Mouse (Mus musculus) thymus, postnatal 36 days (tissue): ENCODE results near the gene Ell2.

Experiments
- DNase-seq, 2 experiments: peaks; one replicate each; pipeline ENCODE4 v3.0.0; 2022; ENCODE audit warnings: mixed read lengths in 2 of 2

Gene Ell2

DNA sequence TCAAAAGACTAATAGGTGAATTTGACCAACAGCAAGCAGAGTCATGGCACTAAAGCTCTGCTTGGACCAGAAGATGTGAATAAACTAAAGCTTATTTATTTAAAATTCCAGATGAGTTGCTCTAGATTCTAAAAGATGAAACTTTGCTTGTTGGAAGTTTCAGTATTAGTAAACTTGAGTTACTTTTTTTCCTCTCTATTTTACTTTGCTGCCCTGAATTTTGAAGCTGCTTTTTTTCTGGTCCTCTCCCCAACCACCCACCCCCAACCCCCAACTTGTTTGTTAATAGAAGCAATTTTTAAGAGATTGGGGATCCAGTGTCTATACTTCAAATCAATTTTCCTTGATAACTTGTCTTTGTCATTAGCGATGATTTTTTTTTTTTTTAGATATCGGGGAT, 64.2 kb downstream of the Ell2 start:
- no peak for DNase-seq

DNA sequence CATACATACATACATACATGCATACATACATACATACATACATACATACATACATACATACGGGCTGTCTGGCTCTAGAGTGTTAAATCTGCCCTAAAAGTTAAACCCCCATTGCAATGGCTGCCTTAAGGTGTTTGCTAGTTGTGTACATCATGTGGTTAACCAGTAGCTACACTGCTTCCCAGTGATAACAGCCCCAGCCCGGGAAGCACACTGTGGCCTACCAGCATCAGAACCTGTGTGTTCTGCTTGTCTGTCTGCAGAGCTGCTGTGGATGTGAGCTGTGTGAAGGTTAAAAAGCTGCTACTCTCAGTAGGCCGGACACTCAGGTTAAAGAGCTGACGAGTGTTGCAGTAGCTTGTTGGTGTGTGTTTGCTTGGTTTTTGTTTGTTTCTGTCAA, 64.8 kb downstream of the Ell2 start:
- DNase-seq: no peak

DNA sequence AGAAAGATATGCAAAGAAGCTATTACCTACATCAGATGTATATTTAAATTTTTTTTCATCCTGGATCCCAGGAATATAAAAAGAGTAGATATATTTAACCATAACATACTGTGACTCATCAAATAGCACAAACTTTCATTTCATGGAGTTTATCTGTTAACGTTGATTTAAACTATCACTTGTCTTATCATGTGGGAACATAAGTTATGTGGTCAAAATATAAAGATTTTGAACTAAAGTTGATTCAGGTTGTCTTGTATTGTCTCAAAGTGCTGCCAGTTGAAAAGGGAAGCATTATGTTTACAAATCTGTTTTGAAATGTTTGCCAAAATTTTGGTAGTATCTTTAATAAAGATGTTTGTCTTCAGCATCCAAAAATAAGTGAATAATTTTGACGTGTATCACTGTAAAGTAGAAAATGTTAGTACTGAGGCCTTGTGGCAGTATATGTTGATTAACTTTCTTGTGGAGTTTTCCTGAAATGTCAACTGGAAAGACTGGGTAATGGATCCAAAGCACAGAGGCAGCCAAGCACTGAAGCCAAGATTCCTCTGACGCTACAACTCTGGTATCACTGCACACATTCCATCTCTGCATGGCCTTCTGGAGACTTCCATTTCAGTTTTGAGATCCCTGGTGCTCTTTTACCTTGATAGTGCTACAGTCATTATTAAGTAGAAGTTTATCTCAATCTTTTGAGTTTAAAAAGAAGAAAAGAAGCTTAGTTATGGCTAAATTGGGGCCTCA, 65.6 kb downstream of the Ell2 start:
- DNase-seq: no peak

DNA sequence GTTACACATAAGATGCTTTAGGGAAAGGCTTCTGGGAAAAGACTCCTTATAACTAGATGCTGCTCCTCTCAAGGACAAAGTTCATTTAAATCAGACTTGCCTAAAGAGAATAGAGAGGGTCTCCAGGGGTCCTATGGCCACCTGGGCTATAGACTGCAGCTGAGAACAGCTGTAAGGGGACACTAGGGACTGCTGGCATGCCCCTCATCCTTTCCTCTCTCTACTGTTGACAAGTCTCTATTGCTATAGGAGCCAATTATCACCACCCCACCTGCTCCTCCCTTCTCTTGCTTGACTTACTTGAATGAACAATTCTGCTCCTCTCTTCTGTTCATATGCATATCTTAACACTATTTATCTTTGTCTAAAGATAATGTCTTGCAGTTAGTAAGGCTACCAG, 69.4 kb downstream of the Ell2 start:
- DNase-seq: no peak

DNA sequence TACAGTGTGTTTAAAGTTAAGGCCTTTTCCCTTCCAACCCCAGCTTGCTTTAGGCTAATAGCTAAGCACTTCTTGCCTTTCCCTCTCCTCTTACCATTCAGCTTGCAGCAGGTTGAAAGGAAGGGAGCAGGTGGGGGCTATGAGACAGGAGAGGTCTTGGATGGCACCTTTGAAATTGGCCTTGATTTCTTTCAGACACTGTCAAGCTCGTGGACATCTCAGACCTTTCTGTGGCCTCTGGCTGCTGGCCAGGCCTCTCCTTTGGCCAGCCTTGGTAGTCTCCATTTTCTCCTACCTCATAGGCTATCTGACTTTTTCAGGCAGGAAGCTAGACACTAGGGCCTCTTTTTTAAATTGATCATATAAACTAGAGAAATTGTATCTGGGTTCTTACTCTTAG, 70.1 kb downstream of the Ell2 start:
- DNase-seq: no peak

DNA sequence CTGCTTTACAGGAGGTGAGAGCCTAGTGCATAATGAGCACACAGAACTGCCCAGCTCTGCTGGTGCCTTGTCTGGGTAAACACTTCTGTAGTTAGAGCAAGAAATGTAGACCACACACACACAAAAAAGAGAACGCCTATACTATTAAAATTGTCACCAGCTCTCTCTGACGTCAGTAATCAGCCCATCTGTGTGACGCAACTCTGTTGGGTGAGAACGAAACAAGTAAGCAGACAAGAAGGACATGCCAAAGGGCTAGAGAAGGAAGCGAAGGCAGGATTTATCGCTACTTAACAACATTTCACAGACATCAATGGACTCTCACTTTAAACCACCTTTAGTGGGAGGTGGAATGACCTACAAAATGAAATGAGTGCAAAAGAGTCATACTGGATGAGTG, 71.6 kb downstream of the Ell2 start:
- DNase-seq: no peak

DNA sequence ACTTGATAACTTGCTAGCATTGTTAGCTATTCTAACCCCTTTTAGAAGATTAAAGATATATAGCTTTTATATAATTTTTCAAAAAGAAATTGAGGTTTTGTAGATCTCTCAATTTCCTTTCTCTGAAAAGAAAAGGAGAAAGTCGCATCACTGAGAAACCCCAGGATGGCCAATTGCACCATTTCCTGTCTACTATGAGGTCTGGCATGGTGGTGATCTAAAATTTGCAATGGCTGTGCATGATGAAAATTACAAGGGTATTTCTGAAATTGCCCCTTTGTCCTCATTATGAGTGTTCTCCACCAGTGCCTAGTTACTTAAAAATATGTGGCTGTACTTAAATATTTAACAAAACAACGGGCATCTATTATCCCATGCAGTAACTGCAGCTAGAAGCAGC, 72.6 kb downstream of the Ell2 start:
- DNase-seq: no peak

DNA sequence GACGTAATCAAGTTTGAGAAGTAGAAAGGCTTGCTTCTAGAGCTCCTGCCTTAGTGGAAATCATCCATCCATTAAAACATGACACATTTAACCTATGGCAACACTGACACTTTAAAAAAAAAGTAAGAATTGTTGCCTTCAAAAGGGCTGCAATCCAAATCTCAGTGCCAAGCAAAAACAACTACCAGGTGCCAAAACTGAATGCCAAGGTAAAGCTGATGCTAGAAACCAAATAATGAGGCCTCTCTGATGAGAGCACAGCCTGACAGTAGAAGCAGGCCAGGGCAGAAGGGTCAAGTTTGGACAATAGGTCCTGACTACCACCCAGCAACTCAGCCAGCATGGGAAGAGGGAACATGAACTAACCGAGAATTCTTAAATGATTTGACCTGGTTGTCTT, 73.5 kb downstream of the Ell2 start:
- no peak for DNase-seq

DNA sequence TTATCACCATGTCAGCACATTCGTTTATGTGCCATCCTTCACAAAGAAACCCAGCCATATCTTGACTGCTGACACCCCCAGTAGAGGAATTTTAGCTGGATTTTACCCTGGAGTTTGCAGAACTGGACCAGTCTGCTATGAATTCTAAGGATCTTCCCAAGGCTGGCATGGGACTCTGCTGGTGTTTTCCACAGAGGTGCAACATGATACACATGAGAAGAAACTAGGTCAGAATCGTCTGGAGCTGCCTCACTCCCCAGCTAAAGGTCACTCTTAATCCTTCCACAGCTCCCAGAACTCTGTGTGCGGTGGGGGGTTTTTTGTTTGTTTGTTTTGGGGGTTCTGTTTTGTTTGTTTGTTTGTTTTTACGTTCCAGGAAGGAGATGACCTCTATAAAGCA, 79.2 kb downstream of the Ell2 start:
- no peak for DNase-seq

DNA sequence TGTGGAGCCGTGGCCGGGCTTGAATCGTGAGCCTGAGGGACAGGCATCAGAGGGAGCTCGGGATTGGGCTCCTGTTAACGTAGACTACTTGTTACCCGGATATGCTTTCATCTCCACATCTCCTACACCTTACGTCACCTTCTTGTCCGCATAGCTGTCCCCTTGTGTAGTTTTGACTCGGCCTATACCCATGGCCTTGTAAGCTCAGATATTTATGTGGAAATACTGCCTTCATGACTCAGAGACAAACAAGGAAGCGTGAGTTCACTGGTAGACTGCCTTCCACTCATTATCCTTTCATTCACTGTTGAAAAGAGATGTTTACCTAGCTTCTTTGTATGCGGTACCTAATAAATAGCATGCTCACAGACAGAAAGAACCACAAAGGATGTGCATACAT, 79.7 kb downstream of the Ell2 start:
- no peak for DNase-seq

DNA sequence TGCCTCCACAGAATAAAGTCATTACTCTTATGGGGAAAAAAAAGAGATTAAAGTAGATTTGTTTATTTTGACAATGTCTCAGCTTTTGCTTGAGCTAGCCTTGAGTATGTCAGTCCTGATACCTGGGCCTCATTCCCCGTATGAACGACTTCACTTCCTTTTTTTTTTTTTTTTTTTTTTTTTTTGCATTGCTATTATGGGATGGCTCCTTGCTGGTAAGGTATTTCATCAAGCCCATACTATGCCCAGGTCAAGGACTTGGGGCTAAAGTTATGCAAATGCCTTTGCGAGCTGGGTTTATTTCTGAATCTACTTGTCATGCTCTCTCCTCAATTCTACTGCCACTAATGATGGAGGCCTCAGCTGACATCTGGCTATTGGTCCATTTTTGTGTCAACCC, 80.8 kb downstream of the Ell2 start:
- no peak for DNase-seq

DNA sequence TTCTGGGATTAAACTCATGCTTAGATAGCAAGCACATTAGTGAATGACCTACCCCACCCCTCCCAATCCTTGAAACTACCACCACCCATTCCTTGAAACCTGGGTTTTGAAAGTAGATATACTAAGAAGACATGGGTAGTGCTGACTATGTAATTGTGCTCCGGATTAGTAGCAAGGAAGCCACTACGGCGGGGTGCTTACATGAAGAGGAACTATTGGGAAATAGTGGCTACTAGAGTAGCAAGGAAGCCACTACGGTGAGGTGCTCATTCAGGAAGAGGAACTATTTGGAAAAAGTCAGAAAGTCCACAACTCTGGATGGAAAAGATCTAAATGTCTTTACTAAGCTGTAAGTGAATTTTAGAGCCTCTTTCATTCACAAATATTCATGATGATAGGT, 81.6 kb downstream of the Ell2 start:
- DNase-seq: no peak

DNA sequence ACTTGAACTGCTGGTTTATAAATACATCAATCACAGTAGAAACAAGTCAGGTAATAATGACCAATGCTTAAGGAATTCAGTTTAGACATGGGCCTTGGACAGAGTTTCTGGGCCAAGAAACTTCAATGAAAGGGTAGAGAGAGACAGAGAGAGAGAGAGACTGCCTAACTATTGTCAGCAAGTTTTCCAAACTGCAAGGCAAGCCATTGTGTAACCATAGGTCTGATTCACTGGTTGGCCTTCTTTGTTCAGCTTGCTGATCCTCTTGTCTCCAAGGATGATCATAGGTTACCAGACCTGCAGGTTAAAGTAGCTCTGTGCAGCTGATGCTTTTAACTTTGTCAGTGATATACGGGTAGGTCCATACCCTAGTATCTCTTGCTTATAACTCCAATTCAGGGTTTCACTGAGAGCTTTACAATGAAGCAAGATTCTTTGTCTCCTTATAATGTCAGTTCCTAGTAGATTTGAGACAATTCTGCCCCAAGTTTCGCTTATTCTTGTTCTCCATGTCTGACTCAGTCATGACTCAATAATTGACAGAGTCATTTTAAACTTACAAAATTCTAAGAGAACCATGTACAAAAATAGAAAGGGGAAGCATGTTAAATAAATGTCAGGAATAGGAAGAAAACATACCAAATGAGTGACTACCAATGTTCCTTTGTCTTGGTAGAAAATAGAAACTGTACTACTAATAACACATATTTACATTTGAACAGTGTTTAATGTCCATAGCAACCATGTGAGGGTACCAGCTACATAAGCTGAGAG, 82.7 kb downstream of the Ell2 start:
- DNase-seq: no peak

DNA sequence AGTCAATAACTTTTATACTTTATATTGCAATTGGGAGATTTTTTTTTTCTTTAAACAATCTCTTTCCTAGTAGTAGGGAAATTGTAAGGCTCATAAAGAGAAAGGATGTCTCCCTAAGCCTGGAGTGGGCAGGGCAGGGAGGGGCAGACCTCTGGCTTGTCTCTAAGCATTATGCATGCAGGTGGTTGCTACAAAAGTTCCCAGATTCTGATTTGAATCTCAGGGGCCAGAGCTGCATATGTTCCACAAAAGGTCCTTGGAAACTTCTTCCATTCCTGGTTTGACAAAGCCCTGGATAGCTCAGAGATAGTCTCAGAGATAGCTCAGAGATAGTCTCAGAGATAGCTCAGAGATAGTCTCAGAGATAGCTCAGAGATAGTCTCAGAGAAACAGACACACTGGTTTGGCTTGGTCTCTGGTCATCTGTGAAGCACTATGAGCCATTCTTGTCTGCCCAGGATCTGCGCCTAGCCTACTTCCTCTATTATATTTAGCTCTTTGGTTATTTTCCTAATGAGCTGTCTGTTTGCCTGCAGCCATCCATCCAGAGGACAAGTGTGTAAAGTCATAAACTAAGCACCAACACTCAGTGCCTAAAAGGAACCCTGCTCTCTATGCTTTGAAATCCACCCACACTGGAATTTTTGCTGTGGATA, 84.1 kb downstream of the Ell2 start:
- no peak for DNase-seq

DNA sequence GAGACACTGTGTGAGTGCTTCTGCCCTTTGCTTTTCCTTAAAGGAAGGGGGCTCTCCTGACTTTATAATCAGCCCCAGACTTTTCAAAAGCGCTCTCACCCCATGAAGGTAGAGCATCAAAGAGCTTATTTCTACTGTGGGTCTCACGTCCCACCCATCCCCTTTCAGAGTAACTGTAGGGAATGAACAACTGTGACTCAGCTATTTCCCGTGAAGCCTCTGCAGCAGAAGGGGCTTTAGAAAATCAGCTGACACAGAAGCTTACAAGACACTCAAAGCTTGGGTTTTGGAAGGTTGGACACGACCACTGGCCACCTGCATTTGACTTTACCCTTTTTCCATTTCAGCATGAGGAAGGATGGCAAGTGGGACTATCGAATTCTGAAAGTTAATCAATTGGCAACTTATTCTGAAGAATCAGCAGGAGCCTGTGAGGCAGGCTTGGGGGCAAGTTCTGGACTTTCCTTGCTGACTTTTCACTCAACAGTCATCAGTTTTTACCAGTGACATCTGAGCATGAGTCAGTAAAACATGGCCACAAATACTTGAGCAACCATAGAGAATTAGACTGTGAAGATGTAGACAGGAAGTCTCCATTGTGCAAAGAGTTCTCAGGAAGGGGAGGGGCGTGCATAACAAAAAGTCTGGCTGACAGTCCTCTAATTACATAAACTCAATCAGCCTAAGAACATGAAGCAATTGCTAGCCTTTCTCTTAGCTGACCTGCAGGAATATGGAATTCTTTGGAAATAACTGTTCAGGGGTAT, 87.5 kb downstream of the Ell2 start:
- DNase-seq: no peak

DNA sequence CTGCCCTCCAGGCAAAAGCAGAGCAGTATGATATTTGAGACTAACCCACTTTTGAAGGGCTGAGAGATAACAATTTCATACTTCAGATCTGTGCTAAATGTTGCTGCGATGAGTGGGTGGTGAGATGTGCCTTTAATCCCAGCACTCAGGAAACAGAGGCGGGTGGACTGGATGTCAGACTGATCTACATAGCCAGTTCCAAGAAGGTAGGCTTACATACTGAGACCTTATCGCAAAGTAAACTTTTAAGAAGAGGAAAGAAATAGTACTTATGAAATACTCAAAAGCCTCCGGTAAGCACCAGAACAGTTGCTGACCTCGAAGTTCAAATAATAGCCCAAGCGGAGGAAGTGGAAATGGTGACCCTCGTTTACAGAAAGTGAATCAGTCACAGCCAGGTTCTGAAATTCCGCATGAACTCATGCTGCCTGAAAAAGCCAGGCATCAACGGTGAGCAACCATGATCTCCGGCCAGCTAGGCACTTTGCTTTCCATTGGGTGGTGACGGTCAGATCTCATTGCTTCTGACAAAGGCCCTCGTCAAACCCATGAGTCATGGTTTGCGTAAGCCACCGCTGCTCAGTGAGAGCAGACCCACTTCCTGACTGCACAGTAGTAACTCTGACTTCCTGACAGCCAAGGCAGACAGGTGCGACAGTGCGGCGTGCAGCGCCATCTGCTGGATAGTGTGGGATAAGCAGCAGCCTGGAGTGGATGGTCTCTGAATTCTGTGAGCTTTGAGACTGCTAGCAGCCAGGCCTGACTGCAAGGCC, 91.0 kb downstream of the Ell2 start:
- DNase-seq: peak; percentile 90 to 91

DNA sequence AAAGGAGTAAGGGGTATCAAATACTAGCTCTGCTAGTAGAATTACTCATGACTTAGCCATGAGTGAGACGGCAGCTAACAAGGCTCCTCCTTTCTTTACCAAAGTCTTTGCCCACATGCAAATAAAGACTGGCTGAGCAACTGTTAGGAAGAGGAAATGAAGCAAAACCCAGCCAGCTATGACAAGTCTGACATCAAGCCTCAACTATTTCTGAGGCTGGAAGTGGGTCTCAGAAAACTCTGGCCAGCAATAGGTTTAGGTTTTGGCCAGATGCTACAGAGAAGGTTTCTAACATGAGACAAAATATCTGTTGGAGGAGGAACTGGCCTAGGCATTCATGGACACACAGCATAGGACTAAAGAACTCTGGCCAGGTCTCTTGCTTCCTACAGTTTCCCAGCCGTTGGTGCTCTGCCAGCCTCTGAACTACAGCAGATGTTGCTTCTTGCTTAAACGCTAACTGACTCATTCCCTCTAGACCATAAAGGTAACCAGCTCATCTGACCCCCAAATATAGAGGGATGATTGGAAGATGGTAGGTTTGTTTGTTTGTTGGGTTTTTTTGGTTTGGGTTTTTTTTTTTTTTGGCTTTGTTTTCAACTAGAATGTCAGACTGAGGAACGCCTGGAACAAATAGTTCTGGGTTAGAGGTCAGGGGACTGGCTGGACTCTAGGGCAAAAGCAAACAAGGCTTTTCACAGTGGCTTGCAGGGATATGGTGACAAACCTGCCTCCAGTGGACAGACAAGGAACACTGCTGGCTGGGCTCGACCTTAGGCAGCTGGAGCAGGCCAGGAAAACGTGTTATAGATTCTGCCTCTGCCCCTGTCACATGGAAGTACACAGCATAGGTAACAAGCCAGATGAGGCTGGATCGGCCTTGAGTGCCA, 92.1 kb downstream of the Ell2 start:
- no peak for DNase-seq

DNA sequence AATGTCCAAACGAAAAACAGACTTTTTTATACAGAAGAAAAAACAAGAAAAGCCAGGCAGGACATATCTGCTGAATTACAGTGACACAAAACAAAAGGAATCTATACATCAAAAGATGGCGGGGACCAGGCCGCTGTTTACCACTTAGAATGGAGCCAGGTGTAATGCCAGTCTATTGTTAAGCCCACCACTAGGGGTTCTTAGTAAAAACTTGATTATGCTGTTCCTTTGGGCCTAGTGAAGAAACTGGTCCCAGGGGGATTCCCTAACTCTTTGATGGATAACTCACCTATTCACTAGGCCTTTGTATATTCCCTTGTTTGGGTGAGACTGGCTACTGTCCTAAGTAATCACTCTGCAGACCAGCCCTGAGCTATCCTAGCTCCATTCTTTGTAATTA, 92.9 kb downstream of the Ell2 start:
- no peak for DNase-seq

DNA sequence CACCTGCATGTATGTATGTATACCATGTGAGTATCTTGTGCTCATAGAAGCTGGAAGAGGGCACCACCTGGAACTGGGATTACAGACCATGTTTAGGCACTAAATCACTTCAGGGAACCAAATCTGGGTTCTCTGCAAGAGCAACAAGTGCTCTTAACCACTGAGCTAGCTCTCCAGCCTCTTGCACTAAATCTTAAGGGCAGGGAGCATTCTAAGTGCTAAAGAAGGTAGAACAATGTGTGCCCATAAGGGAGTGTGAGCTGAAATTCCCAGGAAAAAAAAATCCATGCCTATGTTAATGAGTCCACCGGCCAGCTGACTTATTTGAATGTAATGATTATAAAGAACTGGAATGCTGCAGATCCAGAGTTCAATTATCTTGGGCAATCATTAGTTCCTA, 101.4 kb downstream of the Ell2 start:
- no peak for DNase-seq

DNA sequence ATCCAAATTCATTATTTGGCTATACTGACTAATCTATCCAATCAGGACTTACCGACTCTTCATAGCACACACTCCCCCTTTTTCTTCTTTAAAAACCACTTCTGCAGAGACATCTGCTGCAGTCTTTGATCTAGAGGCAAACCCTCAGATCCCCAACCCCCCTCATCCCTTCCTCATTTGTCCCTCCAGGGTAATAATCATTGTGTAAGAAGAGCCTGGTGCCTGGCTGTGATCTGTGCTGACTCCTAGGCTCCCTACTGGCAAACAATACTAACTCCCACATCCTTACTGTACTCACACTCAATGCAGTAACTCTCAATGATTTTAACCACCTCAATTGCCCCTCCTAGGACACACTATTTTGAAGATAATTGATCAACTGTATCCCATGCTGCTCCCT, 103.4 kb downstream of the Ell2 start:
- no peak for DNase-seq

DNA sequence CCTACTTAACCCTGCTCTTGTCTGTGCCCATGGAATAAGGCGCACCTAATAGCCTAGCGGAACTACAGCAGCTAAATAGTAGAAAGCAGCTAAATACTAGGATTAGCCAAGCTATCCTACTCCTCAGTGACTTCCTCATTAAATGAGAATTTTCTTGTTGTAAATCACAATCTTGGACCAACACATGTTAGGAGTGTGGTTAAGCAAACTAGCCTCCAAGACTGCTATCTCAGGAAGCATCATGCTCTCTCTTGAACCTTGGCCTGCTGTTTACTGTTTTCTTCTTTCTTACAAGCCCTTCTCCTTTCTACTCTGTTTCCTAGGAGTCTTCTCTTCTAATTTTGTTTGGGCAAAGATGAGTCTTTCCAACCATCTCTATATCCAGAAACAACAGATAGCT, 110.6 kb downstream of the Ell2 start:
- DNase-seq: no peak

DNA sequence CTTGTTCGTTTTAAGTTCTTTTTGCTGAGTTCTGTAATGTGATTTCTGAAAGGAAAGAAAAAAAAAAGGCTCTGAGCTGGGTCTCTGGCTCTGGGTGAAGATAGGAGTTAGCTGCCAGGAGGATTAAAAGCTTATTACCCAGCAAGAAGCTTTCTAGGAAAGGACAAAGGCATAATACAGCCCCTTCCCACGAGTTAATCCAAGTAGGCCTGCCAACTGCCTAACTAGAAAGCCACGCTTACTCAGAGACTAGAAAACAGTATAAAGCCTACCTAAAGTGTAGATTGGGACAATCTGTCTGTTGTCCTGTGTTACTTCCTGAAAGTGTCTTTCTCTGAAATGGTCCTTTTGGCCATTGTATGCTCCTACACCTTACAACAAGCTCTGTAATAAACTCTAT, 111.9 kb downstream of the Ell2 start:
- DNase-seq: no peak
